Mouse (Mus musculus) embryonic facial prominence, embryonic 15.5 days (tissue): ENCODE results near the gene Galnt6. TPM values are rescaled to one million over a fixed set of nuclear protein-coding genes. Genes with fewer than 3 reads are reported as not detected.

Experiments
- ATAC-seq: fragments of 200-750 bp; cut with Nextera tagmentation; 2 replicates; pipeline ENCODE4 v1.8.0; 2017; ENCODE audit warnings: low read depth, moderate TSS enrichment; ENCODE audit not compliant: insufficient number of reproducible peaks, low FRiP score, low TSS enrichment
- H3K27ac ChIP-seq: fragments of 300-500 bp; sonication (generic); replicated peaks from 2 replicates; pipeline ENCODE4 v1.5.1; 2015; ENCODE audit warnings: mild to moderate bottlenecking, inconsistent platforms
- H3K27me3 ChIP-seq: fragments of 300-500 bp; sonication (generic); 2 replicates; pipeline ENCODE4 v1.6.1; 2015; ENCODE audit warnings: inconsistent platforms
- H3K36me3 ChIP-seq: fragments of 300-500 bp; sonication (generic); 2 replicates; pipeline ENCODE4 v1.6.1; 2015; ENCODE audit warnings: mild to moderate bottlenecking, inconsistent platforms
- H3K4me1 ChIP-seq: fragments of 300-500 bp; sonication (generic); 2 replicates; pipeline ENCODE4 v1.6.1; 2015; ENCODE audit warnings: inconsistent platforms
- H3K4me2 ChIP-seq: fragments of 300-500 bp; sonication (generic); replicated peaks from 2 replicates; pipeline ENCODE4 v1.6.1; 2015; ENCODE audit warnings: mild to moderate bottlenecking, inconsistent platforms
- H3K4me3 ChIP-seq: fragments of 300-500 bp; sonication (generic); replicated peaks from 2 replicates; pipeline ENCODE4 v1.5.1; 2015; ENCODE audit warnings: mild to moderate bottlenecking, inconsistent platforms
- H3K9ac ChIP-seq: fragments of 300-500 bp; sonication (generic); 2 replicates; pipeline ENCODE4 v1.6.1; 2015; ENCODE audit warnings: inconsistent platforms
- H3K9me3 ChIP-seq: fragments of 300-500 bp; sonication (generic); replicated peaks from 2 replicates; pipeline ENCODE4 v1.6.1; 2016; ENCODE audit warnings: inconsistent platforms
- WGBS: fragments of 180-500 bp; shearing (Covaris S2); methylation state at CpG from one replicate; pipeline ENCODE4 v1.1.7; 2015; 5-methylcytosine and 5-hydroxymethylcytosine counted together
- polyA plus RNA-seq: library from polyadenylated mRNA; unstranded; fragments of >200 nt; fragmentation: Nextera tagmentation; extraction: Ambion mirVana; gene quantifications from 2 replicates; pipeline ENCODE4 v1.2.1, GENCODE M21; 2015

The Galnt6 gene
- polyA plus RNA-seq, 1 experiment from 2014 or later: 4.5 TPM

DNA sequence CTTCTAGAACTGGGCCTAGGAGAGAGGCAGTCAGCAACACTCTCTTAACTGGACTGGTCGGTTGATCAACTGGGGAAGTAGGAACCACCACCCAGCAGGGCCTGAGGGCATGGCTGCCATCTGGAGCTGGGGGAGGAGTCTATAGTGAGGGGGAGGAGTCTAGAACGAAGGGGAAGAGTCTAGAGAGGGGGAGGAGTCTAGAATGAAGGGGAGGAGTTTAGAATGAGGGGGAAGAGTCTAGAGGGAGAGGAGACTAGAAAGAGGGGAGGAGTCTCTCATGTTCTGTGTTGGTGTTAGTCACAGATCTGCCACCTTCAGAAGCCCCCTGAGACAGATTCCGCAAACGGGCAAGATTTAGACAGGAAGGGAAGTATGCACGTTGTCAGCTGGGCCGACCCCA, 29.8 kb downstream of the Galnt6 start:
- Histone ChIP-seq H3K27ac (no peak overlapping the region), H3K4me3 (no peak overlapping the region), H3K4me1 (peaks cover 7% of the 10 kb centered on the region), H3K4me2 (no peak overlapping the region), H3K9ac (no peak overlapping the region), H3K36me3 (no peaks in the 10 kb centered on the region), H3K27me3 (peaks cover 15% of the 10 kb centered on the region), H3K9me3 (no peaks in the 10 kb centered on the region)
- 62% methylated on average over 6 of the region's 6 CpGs for WGBS
- ATAC-seq: no peak

DNA sequence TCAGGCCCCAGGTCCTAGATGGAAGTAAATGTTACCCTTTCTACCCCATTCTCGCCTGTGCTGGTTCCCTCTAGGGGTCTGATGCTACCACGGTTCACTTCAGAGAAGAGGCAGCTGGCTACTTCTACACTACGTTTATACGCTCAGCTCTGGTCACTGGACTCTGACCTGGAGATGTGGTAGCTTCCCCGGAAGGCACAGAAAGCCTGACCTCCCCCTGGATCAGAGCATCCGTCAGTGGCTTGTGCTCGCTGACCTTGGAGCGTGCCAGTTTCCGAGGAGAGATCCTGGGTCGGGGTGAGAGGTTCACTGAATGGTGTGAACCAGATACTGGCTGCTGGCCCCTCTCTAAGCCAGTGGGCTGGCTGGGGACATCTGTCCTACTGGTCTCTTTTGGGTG, 31.1 kb downstream of the Galnt6 start:
- no peak overlapping the region for H3K4me3 ChIP-seq
- no peaks in the 10 kb centered on the region for H3K36me3 ChIP-seq
- H3K27me3 ChIP-seq: peaks cover 2% of the 10 kb centered on the region
- no peak overlapping the region for H3K27ac ChIP-seq
- H3K9ac ChIP-seq: no peak overlapping the region
- H3K4me1 ChIP-seq: no peaks in the 10 kb centered on the region
- no peaks in the 10 kb centered on the region for H3K9me3 ChIP-seq
- 80% methylated on average over 10 of the region's 10 CpGs for WGBS
- no peak for ATAC-seq
- H3K4me2 ChIP-seq: no peak overlapping the region

DNA sequence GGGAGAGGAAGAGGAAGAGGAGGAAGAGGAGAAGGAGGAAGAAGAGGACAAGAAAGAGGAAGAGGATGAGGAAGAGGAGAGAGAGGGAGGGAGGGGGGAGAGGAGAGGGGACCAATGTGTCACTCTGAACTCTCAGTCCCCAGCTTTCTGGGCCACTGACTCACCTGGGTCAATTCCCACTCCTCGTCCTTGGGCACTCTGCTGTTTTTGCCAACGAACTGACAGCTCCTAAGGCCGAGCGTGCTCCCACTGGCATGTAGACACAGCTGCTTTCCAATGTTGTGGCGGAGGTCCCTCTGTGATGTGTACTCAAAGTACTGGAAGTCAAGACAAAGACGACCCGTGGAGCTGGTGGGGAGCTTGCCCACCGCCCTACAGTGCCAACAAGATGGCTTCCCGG, 34.8 kb downstream of the Galnt6 start:
- no peak overlapping the region for H3K4me3 ChIP-seq
- no peak for ATAC-seq
- no peaks in the 10 kb centered on the region for H3K27me3 ChIP-seq
- H3K4me2 ChIP-seq: no peak overlapping the region
- H3K27ac ChIP-seq: no peak overlapping the region
- H3K9me3 ChIP-seq: peaks cover 10% of the 10 kb centered on the region; the same call in 1 of the 2 replicates
- H3K36me3 ChIP-seq: no peaks in the 10 kb centered on the region
- WGBS: 90% methylated on average over 9 of the region's 9 CpGs
- no peaks in the 10 kb centered on the region for H3K4me1 ChIP-seq
- no peak overlapping the region for H3K9ac ChIP-seq

DNA sequence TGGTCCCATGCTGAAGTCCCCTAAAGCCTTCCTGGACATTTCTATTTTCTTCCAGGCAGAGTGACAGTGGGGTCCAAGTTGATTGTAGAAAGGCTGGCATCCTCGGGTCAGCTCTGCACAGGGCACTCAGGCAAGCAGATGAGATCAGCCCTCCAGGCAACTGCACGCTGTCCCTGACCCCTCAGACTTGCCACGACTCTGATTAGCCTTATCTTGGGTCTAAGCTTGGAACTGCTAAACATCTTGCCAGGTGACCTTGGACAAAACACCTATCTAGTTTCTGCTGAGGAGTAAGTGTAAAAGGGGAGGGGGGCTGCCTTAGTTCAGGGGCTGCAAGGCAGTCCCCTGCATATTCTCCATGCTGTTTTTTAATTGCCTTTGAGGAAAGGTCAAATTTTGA, 37.2 kb downstream of the Galnt6 start:
- 57% methylated on average over 3 of the region's 3 CpGs for WGBS
- Histone ChIP-seq H3K9ac (no peak overlapping the region), H3K27ac (no peak overlapping the region), H3K9me3 (peaks cover 10% of the 10 kb centered on the region; the same call in 1 of the 2 replicates), H3K27me3 (no peaks in the 10 kb centered on the region), H3K4me1 (peaks cover 7% of the 10 kb centered on the region; the same call in 1 of the 2 replicates), H3K4me3 (no peak overlapping the region), H3K4me2 (no peak overlapping the region), H3K36me3 (no peaks in the 10 kb centered on the region)
- no peak for ATAC-seq

DNA sequence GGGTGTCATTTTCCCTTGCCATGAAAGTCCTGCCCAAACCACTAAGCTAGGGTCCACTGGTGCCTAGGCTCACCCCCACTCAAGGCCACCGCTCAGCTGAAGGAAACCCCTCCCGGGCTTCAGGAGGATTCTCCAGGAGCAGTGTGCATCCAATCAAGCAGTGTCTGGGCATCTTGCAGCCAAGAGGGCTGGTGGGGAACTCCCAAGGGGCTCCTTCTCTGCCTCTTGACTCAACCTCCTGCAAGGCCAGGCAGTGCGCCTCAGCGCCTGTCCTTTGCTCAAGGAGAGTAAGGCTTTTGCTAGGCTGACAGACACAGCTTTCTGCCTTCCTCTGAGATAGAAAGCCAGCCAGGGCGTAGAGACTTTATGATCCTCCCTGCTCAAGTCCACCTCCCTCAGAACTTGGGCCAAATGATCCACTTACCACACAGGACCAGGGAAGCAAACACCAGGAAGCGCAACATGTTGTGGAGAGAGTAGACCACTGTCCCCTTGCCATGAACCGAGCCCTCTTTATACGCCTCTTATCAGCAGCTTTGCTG, 41.7 kb downstream of the Galnt6 start, which contains the start of gene Cela1:
TSS of gene Cela1 (minus strand) at position 492 of the 542 bp plus-strand sequence.
- 73% methylated on average over 8 of the region's 8 CpGs for WGBS
- no peak within 1 kb of the TSS for H3K9ac ChIP-seq
- peaks cover 4% of the 10 kb centered on the region; the same call in 1 of the 2 replicates for H3K27me3 ChIP-seq

DNA sequence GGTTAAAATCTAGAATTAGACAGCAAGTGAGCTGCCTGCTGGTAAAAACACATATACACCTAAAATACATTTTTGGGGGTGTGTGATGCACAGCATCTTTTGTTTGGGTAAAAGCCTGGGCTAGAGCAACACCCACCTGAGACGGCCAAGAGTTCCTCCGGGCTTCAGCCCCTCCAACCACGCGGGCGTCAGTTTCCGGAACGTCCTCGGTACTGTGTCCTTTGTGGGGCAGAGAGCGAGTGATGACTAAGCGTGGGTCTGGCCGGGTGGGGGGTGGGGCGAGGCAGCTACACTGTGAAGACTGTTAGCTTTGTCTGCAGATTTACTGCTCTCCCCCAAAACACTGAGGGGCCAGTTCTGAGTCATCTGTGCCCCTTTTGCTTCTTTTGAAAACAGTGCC, 42.2 kb downstream of the Galnt6 start:
- H3K9ac ChIP-seq: no peak overlapping the region

More for the DNA sequence above, 41.7 kb downstream of the Galnt6 start, which contains the start of gene Cela1:
- peaks cover 7% of the 10 kb centered on the region; the same call in 1 of the 2 replicates for H3K4me1 ChIP-seq
- no peak for ATAC-seq
- H3K36me3 ChIP-seq: no peaks in the 10 kb centered on the region
- no peak within 1 kb of the TSS for H3K4me3 ChIP-seq
- H3K4me2 ChIP-seq: no peak within 1 kb of the TSS
- H3K27ac ChIP-seq: no peak within 1 kb of the TSS
- peaks cover 10% of the 10 kb centered on the region; the same call in 1 of the 2 replicates for H3K9me3 ChIP-seq

DNA sequence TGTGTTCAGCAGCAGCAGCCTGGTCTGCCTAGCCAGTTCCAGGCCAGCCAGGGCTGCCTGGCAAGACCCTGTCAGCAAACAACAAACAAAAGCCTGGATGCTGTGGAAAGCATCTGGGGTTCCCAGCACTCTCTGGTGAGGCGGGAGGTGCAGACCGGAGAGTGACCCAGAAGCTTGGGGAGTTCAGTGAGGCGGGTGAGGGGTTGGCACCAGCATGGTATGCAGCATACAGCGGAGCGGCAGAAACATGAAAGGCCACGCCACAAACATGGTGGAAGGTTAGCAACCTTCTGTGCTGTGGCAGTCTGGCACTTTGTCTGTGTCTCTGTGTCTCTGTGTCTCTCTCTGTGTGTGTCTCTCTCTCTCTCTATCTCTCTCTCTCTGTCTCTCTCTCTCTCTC, 42.7 kb downstream of the Galnt6 start:
- H3K27me3 ChIP-seq: peaks cover 4% of the 10 kb centered on the region; the same call in 1 of the 2 replicates
- no peak overlapping the region for H3K27ac ChIP-seq
- H3K9me3 ChIP-seq: peaks cover 10% of the 10 kb centered on the region; the same call in 1 of the 2 replicates
- H3K4me3 ChIP-seq: no peak overlapping the region
- no peak overlapping the region for H3K9ac ChIP-seq
- no peaks in the 10 kb centered on the region for H3K36me3 ChIP-seq
- peaks cover 7% of the 10 kb centered on the region; the same call in 1 of the 2 replicates for H3K4me1 ChIP-seq
- no peak for ATAC-seq
- H3K4me2 ChIP-seq: no peak overlapping the region
- WGBS: 69% methylated on average over 6 of the region's 6 CpGs

More for the DNA sequence above, 42.2 kb downstream of the Galnt6 start:
- Histone ChIP-seq H3K27ac (no peak overlapping the region), H3K4me2 (no peak overlapping the region), H3K4me3 (no peak overlapping the region), H3K9me3 (peaks cover 10% of the 10 kb centered on the region; the same call in 1 of the 2 replicates), H3K27me3 (peaks cover 4% of the 10 kb centered on the region; the same call in 1 of the 2 replicates), H3K36me3 (no peaks in the 10 kb centered on the region), H3K4me1 (peaks cover 7% of the 10 kb centered on the region; the same call in 1 of the 2 replicates)
- no peak for ATAC-seq
- WGBS: 51% methylated on average over 12 of the region's 12 CpGs

DNA sequence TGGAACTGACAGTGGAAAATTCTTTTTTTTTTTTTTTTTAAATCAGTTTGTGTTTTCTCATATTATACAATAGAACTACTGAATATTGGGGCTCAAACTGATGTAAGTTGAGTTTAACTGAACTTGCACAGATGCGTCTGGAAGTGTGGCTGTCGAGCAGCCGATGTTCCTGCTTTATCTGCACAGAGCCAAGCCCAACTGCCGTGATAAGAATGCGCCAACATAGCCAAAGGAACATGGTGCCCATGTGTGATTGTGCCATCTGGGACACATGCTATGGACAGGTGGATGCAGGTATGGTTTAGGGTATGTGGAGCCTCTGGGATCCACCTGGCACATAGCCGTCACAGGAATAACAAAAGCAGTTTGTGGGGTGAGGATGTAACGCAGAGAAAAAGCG, 43.3 kb downstream of the Galnt6 start:
- H3K36me3 ChIP-seq: no peaks in the 10 kb centered on the region
- peaks cover 7% of the 10 kb centered on the region; the same call in 1 of the 2 replicates for H3K4me1 ChIP-seq
- no peak overlapping the region for H3K9ac ChIP-seq
- no peak for ATAC-seq
- H3K9me3 ChIP-seq: peaks cover 7% of the 10 kb centered on the region; the same call in 1 of the 2 replicates
- no peak overlapping the region for H3K4me3 ChIP-seq
- peaks cover 4% of the 10 kb centered on the region; the same call in 1 of the 2 replicates for H3K27me3 ChIP-seq
- H3K27ac ChIP-seq: no peak overlapping the region
- H3K4me2 ChIP-seq: no peak overlapping the region
- 84% methylated on average over 8 of the region's 8 CpGs for WGBS

DNA sequence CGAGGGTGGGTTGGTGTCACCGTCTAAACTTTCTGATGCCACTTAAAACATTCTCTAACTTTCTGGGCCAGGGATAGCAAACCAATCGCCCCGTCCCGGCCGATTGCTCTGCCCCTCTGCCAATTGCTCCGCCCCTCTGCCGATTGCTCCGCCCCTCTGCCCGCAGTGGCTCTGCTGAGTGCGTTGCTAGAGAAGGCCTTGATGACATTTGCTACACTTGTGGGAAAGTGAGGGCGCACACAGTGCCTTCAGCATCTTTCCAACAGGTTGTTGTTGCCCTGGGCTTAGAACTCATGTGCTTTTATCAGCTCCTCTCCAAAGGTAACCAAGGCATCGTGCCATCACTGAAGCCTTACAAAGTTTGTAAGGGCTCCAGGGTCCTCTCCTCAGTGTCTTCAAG, 43.9 kb downstream of the Galnt6 start:
- H3K36me3 ChIP-seq: no peaks in the 10 kb centered on the region
- H3K4me1 ChIP-seq: peaks cover 7% of the 10 kb centered on the region; the same call in 1 of the 2 replicates
- H3K4me2 ChIP-seq: no peak overlapping the region
- no peak for ATAC-seq
- peaks cover 4% of the 10 kb centered on the region; the same call in 1 of the 2 replicates for H3K27me3 ChIP-seq
- H3K9me3 ChIP-seq: 0 out of 2 replicates have a peak, but pooled peaks cover 1% of the 10 kb centered on the region
- no peak overlapping the region for H3K9ac ChIP-seq
- 21% methylated on average over 13 of the region's 13 CpGs for WGBS
- H3K4me3 ChIP-seq: no peak overlapping the region
- H3K27ac ChIP-seq: no peak overlapping the region

DNA sequence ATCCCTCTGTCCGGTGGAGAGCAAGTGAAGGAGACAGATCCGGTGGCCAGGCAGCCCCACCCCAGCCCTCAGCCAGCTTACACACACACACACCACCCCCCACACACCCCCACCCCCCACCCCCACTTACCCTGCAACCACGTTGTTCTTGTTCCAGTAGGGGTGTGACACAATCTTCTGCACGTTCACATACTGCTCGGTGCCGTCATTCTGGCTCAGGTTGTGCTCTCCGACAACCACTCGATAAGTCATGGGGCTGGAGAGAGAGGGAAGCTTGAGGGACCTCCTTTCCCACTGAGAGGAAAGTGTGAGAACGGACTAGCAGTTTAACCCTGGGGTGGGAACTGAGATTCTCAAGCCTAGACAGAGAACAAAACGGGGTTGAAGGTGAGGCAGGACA, 44.7 kb downstream of the Galnt6 start:
- Histone ChIP-seq H3K27me3 (peaks cover 4% of the 10 kb centered on the region; the same call in 1 of the 2 replicates), H3K9ac (no peak overlapping the region), H3K4me3 (no peak overlapping the region), H3K36me3 (no peaks in the 10 kb centered on the region), H3K4me2 (no peak overlapping the region), H3K4me1 (peaks cover 7% of the 10 kb centered on the region; the same call in 1 of the 2 replicates), H3K9me3 (no peaks in the 10 kb centered on the region), H3K27ac (no peak overlapping the region)
- ATAC-seq: no peak
- WGBS: 57% methylated on average over 10 of the region's 10 CpGs

DNA sequence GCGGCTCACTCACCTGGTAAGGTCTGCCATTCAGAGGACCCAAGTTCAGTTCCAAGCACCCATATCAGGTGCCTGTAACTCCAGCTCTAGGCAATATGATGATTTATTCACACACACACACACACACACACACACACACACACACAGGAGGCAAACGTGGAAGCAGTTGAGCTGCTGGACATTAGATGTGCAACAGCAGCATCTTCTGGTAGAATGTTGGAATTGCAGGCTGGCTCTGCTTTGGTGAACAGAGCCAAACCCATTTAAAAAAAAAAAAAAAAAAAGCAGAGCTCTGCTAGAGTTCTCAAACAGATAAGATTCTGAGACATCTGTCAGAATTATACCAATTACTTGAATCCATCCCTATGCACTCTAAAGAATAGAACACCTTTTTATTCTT, 46.1 kb downstream of the Galnt6 start:
- 47% methylated on average over 2 of the region's 2 CpGs for WGBS
- no peak overlapping the region for H3K4me3 ChIP-seq
- no peak overlapping the region for H3K9ac ChIP-seq
- H3K36me3 ChIP-seq: no peaks in the 10 kb centered on the region
- no peak overlapping the region for H3K4me2 ChIP-seq
- H3K27me3 ChIP-seq: peaks cover 4% of the 10 kb centered on the region; the same call in 1 of the 2 replicates
- ATAC-seq: no peak
- H3K27ac ChIP-seq: no peak overlapping the region
- peaks cover 7% of the 10 kb centered on the region; the same call in 1 of the 2 replicates for H3K4me1 ChIP-seq
- H3K9me3 ChIP-seq: no peaks in the 10 kb centered on the region
